Mouse (Mus musculus) small intestine, adult 2 months (tissue): Measurements from ENCODE around the gene Tiam2.

Experiments used
- CTCF ChIP-seq: fragments of 200-500 bp; IDR thresholded peaks from 2 replicates; pipeline ENCODE4 v1.5.1; 2012; ENCODE audit warnings: low read depth, mild to moderate bottlenecking, control low read depth, inconsistent platforms, low read length, moderate library complexity, mixed read lengths; ENCODE audit not compliant: insufficient replicate concordance, insufficient read length; ENCODE audit errors: extremely low read depth
- POLR2A ChIP-seq: fragments of 200-500 bp; IDR thresholded peaks from 2 replicates; pipeline ENCODE4 v1.6.1; 2012; ENCODE audit warnings: low read depth, mild to moderate bottlenecking, control low read depth, inconsistent platforms, low read length, moderate library complexity

DNA sequence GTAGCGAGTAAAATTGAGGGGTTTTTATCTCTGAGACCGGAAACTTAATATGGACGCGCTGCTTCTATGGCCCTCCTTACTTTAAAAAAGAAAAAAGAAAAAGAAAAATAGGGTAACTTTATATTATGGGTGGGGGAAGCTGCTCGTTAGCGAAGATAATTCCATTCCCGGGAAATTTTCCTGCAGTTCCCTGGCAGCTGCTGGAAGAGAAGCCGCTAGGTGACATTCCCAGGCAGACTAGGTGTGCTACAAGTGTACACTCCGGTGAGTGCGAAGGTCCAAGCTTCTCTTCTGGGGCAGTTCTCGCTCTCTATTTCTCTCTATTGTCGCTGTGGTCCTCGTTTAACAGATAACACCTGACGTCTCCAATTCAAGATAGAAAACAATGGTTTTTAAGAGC lies 962 bp downstream of the Tiam2 start:
- TF ChIP-seq CTCF (no peak), POLR2A (no peak)
